Mouse (Mus musculus) ES-Bruce4 (cell line): ENCODE results near the gene Gne.

ENCODE experiments used
- CTCF ChIP-seq: IDR thresholded peaks from one replicate; pipeline ENCODE4 v1.8.1; 2011; ENCODE audit warnings: low read depth, low read length
- EP300 ChIP-seq: IDR thresholded peaks from 2 replicates; pipeline ENCODE4 v1.6.1; 2011; ENCODE audit warnings: low read depth, low read length; ENCODE audit not compliant: insufficient read depth
- POLR2A ChIP-seq: IDR thresholded peaks from one replicate; pipeline ENCODE4 v1.8.1; 2011; ENCODE audit warnings: low read length; ENCODE audit not compliant: insufficient read depth

GRCm38 (mm10) chr4:44069411-44069810, 14.6 kb downstream of the Gne start:
- TF ChIP-seq CTCF (no peak), EP300 (no peak), POLR2A (no peak)
